Mouse (Mus musculus) left cerebral cortex, postnatal 36 days (tissue): Measurements from ENCODE around the gene Nipal3. TPM values are rescaled to one million over a fixed set of nuclear protein-coding genes. Genes with fewer than 3 reads are reported as not detected.
A peak's percentile ranks its signal among the peaks of the same experiment; 100 is the strongest.

Experiments
- DNase-seq, 2 experiments: peaks; one replicate each; pipeline ENCODE4 v3.0.0; 2021 to 2022; ENCODE audit warnings: low spot score in 2 of 2, mixed read lengths in 1 of 2
- intact Hi-C: fragments of 180-260 bp; cut with DNase I; formaldehyde crosslinking; loops from one replicate; pipeline ENCODE4 v1.15.1; 2025
- total RNA-seq, 2 experiments: library from RNA; stranded (reverse); gene quantifications; 2 replicates each; pipeline ENCODE4 v1.2.3; 2021

The Nipal3 gene
- total RNA-seq: 100 to 1,000 TPM; 107 to 108 TPM

DNA sequence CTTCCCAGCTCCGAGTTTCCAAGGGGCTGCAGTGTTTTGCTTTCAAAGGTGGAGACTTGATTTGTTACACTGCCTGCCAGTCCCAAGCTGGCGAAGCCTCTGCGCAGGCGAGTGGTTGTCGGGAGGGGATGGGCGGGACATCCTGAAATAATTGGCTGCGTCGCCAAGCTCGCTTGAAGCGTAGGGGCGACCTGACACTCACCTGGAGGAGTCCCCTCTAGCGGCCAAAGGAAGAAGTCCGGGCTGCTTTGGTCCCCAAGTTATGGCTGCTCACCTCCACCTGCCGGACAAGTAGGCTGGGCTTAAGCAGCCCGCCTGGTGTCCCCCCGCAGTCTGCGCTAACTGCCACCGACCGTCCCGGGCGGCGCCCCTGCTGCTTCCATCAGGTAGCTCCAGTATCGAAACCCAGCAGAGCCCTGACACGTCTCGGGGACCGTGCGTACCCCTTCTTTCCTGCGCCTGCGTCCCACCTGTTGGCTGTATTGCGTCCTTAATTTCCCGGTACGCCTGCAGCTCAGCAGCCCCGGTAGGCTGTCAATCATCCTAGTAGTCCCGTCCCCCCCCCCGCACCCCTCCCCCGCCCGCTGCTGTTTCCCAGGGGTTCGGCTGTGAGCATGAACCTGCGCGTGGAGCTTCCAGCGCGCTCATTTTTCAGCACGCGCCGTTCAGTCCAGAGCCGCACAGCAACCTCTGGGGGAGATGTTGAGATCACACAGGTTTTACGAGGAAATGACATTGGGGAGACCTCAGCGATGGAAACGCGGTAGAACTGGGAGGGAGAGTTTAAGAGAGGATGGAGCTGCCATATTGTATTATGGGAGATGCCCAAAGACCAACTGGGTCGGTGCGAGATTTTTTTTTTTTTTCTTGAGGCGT is at the start of gene Nipal3, which contains the start of gene Stpg1:
Gene Nipal3, minus strand, starts transcription at position 518 of the 876 bp plus-strand sequence.
Gene Stpg1, plus strand, starts transcription at position 270 of the 876 bp plus-strand sequence.
- peak; percentile 84 to 86 for DNase-seq
- intact Hi-C loops: no loop called here

- intact Hi-C loops: no loop called here
- no peak for DNase-seq
Observed at GRCm38 (mm10) chr4:135544284-135544683, 49.4 kb upstream of the Nipal3 start.

- intact Hi-C loops: no loop called here
- no peak for DNase-seq
Observed at GRCm38 (mm10) chr4:135540057-135540456, 45.2 kb upstream of the Nipal3 start.

GRCm38 (mm10) chr4:135539056-135539455 is 44.2 kb upstream of the Nipal3 start:
- intact Hi-C loops: no loop called here
- DNase-seq: no peak

GRCm38 (mm10) chr4:135535021-135535420 is 40.2 kb upstream of the Nipal3 start:
- intact Hi-C loops: no loop called here
- no peak for DNase-seq

DNA sequence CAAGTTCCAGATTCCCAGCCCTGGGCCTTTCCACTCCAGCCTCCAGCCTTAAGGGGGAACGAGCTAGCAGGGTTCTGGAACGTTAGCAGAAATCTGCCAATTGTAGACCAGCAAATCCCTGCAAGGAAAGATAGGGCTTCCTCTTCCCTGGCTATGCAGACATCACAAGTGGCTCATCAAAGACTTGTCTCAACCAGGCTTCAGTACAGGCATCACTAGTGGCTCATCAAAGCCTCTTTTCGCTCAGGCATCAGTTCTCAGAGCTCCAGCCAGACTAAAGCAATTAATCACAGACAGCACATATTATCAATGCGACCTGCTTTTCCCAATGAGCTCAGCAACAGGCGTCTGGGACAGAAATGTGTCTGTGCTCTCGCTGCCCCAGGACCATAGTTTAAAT is 38.2 kb upstream of the Nipal3 start:
- no peak for DNase-seq
- intact Hi-C loops: loop anchor here (5.0 kb wide), 1 partner anchor 39 kb away; the partner anchor contains the start of gene Grhl3

- no peak for DNase-seq
- intact Hi-C loops: loop anchor here (5.0 kb wide), 1 partner anchor 40 kb away; the partner anchor contains the start of gene Grhl3
Observed at GRCm38 (mm10) chr4:135531771-135532613, 37.2 kb upstream of the Nipal3 start.

- intact Hi-C loops: loop anchor here (5.0 kb wide), 1 partner anchor 41 kb away; the partner anchor contains the start of gene Grhl3
- peak; percentile 58 to 59 for DNase-seq
Observed at GRCm38 (mm10) chr4:135531236-135531635, 36.4 kb upstream of the Nipal3 start.

DNA sequence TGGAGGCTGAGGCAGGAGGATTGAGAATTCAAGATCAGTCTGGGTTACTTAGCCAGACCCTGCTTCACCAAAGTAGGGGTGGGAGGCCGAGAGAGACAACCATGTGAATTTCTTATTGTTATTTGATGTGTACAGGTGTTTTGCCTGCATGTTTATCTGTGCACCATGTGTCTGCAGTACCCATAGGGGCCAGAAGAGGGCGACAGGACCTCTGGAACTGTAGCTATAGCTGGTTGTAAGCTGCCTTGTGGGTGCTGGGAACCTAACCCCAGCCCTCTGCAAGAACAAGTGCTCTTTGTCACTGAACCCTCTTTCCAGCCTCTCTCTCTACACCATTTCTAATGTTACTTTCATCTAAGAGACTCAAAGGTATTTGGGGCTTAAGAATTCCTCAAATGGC is 35.4 kb upstream of the Nipal3 start:
- intact Hi-C loops: loop anchor here (5.0 kb wide), 1 partner anchor 42 kb away; the partner anchor contains the start of gene Grhl3
- no peak for DNase-seq

- intact Hi-C loops: no loop called here
- DNase-seq: no peak
Observed at GRCm38 (mm10) chr4:135526039-135526710, 31.3 kb upstream of the Nipal3 start.

DNA sequence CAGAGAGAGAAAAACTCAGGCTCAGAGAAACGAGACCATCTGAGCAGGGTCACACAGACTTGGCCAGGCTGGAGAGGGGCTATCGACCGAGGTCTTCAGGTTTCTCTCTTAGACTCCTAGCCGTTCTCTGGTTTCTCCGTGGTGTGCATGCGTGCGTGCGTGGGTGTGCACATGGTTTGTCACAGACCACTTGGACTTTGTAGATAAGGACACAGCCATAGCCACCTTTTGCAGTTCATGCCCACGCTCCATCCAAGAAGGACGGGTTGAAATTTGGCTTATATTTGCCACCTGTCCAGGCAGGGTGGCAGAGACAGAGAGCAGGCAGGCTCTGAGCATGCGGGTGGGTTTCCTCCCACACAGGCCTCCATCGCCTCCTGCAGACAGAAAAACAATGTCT is 30.2 kb upstream of the Nipal3 start:
- no peak for DNase-seq
- intact Hi-C loops: no loop called here

DNA sequence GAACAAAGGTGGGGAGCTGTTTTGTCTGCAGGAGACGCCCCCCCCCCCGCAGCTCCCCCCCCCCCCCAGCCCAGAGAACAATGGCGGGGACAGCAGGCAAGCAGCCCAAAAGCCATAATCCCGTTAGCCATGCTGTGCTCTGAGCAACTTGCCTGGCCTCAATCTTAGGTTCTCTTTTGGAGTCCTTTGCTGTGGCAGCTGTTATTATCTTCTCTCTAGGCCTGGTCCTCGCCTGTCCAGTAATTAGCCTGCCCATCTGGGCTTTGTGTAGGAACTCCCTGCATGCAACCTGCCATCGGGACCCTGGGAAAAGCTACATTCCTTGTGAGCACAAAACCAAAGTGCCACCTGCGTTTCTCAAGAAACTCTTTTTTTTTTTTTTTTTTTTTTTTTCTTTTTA is 29.1 kb upstream of the Nipal3 start:
- DNase-seq: no peak
- intact Hi-C loops: no loop called here

- intact Hi-C loops: no loop called here
- DNase-seq: no peak
Observed at GRCm38 (mm10) chr4:135520421-135520820, 25.6 kb upstream of the Nipal3 start.

DNA sequence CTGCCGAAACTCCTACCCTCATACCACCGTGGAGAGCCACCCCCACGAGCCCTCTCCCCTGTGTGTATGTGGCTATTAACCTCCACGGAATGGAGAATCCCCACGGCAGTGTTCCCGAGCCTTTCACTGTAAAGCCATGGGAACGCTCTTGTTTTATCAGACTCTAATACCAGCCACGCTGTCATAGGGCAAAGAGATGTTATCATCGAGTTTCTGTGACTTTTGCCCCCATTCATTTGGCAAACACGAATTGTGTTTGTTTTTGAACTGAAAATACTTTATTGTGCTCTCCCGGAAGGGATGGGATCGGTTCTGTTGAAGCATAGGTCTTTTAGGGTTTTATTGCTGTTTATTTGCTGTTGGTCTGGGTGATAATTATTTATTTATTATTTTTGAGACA is 23.3 kb upstream of the Nipal3 start:
- intact Hi-C loops: loop anchor here (10.0 kb wide), 1 partner anchor 257 kb away; no protein-coding TSS in a partner anchor

GRCm38 (mm10) chr4:135516351-135517316 is 21.8 kb upstream of the Nipal3 start:
- peak in 1 of 2 experiments; percentile 16 for DNase-seq

More for the DNA sequence above, 23.3 kb upstream of the Nipal3 start:
- no peak for DNase-seq

GRCm38 (mm10) chr4:135514925-135515324 is 20.1 kb upstream of the Nipal3 start:
- DNase-seq: no peak
- intact Hi-C loops: loop anchor here (10.0 kb wide), 1 partner anchor 260 kb away; no protein-coding TSS in a partner anchor

More at GRCm38 (mm10) chr4:135516351-135517316, 21.8 kb upstream of the Nipal3 start:
- intact Hi-C loops: loop anchor here (2.0 to 10.0 kb wide), 2 partner anchors 150 to 258 kb away; no protein-coding TSS in a partner anchor

- intact Hi-C loops: loop anchor here (10.0 kb wide), 1 partner anchor 261 kb away; no protein-coding TSS in a partner anchor
- DNase-seq: no peak
Observed at GRCm38 (mm10) chr4:135513865-135514264, 19.0 kb upstream of the Nipal3 start.

- intact Hi-C loops: no loop called here
- DNase-seq: no peak
Observed at GRCm38 (mm10) chr4:135509515-135509914, 14.7 kb upstream of the Nipal3 start.
